Mouse (Mus musculus): Measurements from ENCODE around the gene Ick. TPM values are rescaled to one million over a fixed set of nuclear protein-coding genes. Genes with fewer than 3 reads are reported as not detected.
"Not testable (repeated sequence)": the region's sequence is repeated elsewhere in the genome, so short reads cannot be mapped to it uniquely, and the experiment has no call there.

Gene Ick
- polyA plus RNA-seq (2015; fragmentation: Nextera tagmentation; extraction: Ambion mirVana) = 42.0 and 42.3 TPM in 2 replicates

GRCm38 (mm10) chr9:78108796-78109239 is at the start of gene Ick, which contains the start of gene Fbxo9:
Ick (plus strand) TSS chr9:78109192.
Fbxo9 (minus strand) TSS chr9:78109065.
- H3K9ac ChIP-seq (replicated peaks) = peak within 1 kb of the TSS; percentile 84
- peak within 1 kb of the TSS; percentile 92 for H3K4me2 ChIP-seq (replicated peaks)
- peak within 1 kb of the TSS; percentile 95 for H3K27ac ChIP-seq
- ATAC-seq = peak; percentile 94
- under 1% methylated on average over 20 of the region's 20 CpGs for WGBS
- peaks cover 27% of the 10 kb centered on the region for H3K4me1 ChIP-seq (replicated peaks)
- H3K27me3 ChIP-seq = no peaks in the 10 kb centered on the region
- H3K36me3 ChIP-seq = peaks cover 5% of the 10 kb centered on the region; the same call in 1 of the 2 replicates
- peak within 1 kb of the TSS; percentile 82 for H3K4me3 ChIP-seq (replicated peaks)
- H3K9me3 ChIP-seq = no peaks in the 10 kb centered on the region

GRCm38 (mm10) chr9:78059525-78060120 is 49.4 kb upstream of the Ick start:
- WGBS = 83% methylated on average over 16 of the region's 16 CpGs
- Histone ChIP-seq H3K9me3 (no peaks in the 10 kb centered on the region), H3K4me1 (replicated peaks) (no peaks in the 10 kb centered on the region), H3K9ac (replicated peaks) (no peak overlapping the region), H3K36me3 (no peaks in the 10 kb centered on the region), H3K4me2 (replicated peaks) (no peak overlapping the region), H3K27me3 (no peaks in the 10 kb centered on the region), H3K4me3 (replicated peaks) (no peak overlapping the region), H3K27ac (no peak overlapping the region)
- no peak for ATAC-seq

GRCm38 (mm10) chr9:78062392-78062791 is 46.6 kb upstream of the Ick start:
- Histone ChIP-seq H3K27me3 (no peaks in the 10 kb centered on the region), H3K4me3 (replicated peaks) (no peak overlapping the region), H3K9ac (replicated peaks) (no peak overlapping the region), H3K9me3 (no peaks in the 10 kb centered on the region), H3K4me1 (replicated peaks) (no peaks in the 10 kb centered on the region), H3K4me2 (replicated peaks) (no peak overlapping the region), H3K27ac (no peak overlapping the region), H3K36me3 (no peaks in the 10 kb centered on the region)
- WGBS = 79% methylated on average over 9 of the region's 9 CpGs
- ATAC-seq = no peak

GRCm38 (mm10) chr9:78064121-78064520 is 44.9 kb upstream of the Ick start:
- Histone ChIP-seq H3K27me3 (no peaks in the 10 kb centered on the region), H3K4me1 (replicated peaks) (no peaks in the 10 kb centered on the region)
- WGBS = 79% methylated on average over 10 of the region's 10 CpGs

GRCm38 (mm10) chr9:78070496-78070895 is 38.5 kb upstream of the Ick start:
- Histone ChIP-seq H3K4me2 (replicated peaks) (no peak overlapping the region), H3K9ac (replicated peaks) (no peak overlapping the region), H3K36me3 (no peaks in the 10 kb centered on the region), H3K9me3 (no peaks in the 10 kb centered on the region), H3K4me3 (replicated peaks) (no peak overlapping the region), H3K27me3 (no peaks in the 10 kb centered on the region), H3K27ac (no peak overlapping the region), H3K4me1 (replicated peaks) (no peaks in the 10 kb centered on the region)
- no peak for ATAC-seq
- 82% methylated on average over 5 of the region's 5 CpGs for WGBS

More at GRCm38 (mm10) chr9:78064121-78064520, 44.9 kb upstream of the Ick start:
- H3K4me3 ChIP-seq (replicated peaks) = no peak overlapping the region
- no peak for ATAC-seq
- no peak overlapping the region for H3K4me2 ChIP-seq (replicated peaks)
- H3K9me3 ChIP-seq = no peaks in the 10 kb centered on the region
- H3K27ac ChIP-seq = no peak overlapping the region
- no peaks in the 10 kb centered on the region for H3K36me3 ChIP-seq
- no peak overlapping the region for H3K9ac ChIP-seq (replicated peaks)

- Histone ChIP-seq H3K36me3 (no peaks in the 10 kb centered on the region), H3K9ac (replicated peaks) (no peak overlapping the region), H3K27ac (no peak overlapping the region), H3K9me3 (no peaks in the 10 kb centered on the region), H3K27me3 (no peaks in the 10 kb centered on the region), H3K4me1 (replicated peaks) (no peaks in the 10 kb centered on the region), H3K4me2 (replicated peaks) (no peak overlapping the region), H3K4me3 (replicated peaks) (no peak overlapping the region)
- ATAC-seq = no peak
- 92% methylated on average over 4 of the region's 4 CpGs for WGBS
Measured at GRCm38 (mm10) chr9:78071626-78072025, 37.4 kb upstream of the Ick start.

GRCm38 (mm10) chr9:78073291-78073690 is 35.7 kb upstream of the Ick start:
- not testable (repeated sequence) for H3K4me1 ChIP-seq (replicated peaks); H3K36me3 ChIP-seq; ATAC-seq; H3K27me3 ChIP-seq; H3K27ac ChIP-seq; H3K4me3 ChIP-seq (replicated peaks); H3K4me2 ChIP-seq (replicated peaks); H3K9me3 ChIP-seq; H3K9ac ChIP-seq (replicated peaks)
- WGBS = 90% methylated on average over 3 of the region's 3 CpGs

- WGBS = 91% methylated on average over 13 of the region's 13 CpGs
- H3K36me3 ChIP-seq = no peaks in the 10 kb centered on the region
- no peak for ATAC-seq
- no peak overlapping the region for H3K4me2 ChIP-seq (replicated peaks)
- no peaks in the 10 kb centered on the region for H3K27me3 ChIP-seq
- no peaks in the 10 kb centered on the region for H3K9me3 ChIP-seq
- H3K9ac ChIP-seq (replicated peaks) = no peak overlapping the region
- no peak overlapping the region for H3K4me3 ChIP-seq (replicated peaks)
- no peak overlapping the region for H3K27ac ChIP-seq
- H3K4me1 ChIP-seq (replicated peaks) = no peaks in the 10 kb centered on the region
Measured at GRCm38 (mm10) chr9:78073713-78074340, 35.2 kb upstream of the Ick start.

GRCm38 (mm10) chr9:78075256-78075655 is 33.7 kb upstream of the Ick start:
- 93% methylated on average over 3 of the region's 3 CpGs for WGBS
- H3K4me1 ChIP-seq (replicated peaks) = no peaks in the 10 kb centered on the region
- H3K9ac ChIP-seq (replicated peaks) = no peak overlapping the region
- no peaks in the 10 kb centered on the region for H3K27me3 ChIP-seq
- ATAC-seq = no peak
- H3K9me3 ChIP-seq = no peaks in the 10 kb centered on the region
- no peaks in the 10 kb centered on the region for H3K36me3 ChIP-seq
- H3K4me3 ChIP-seq (replicated peaks) = no peak overlapping the region
- no peak overlapping the region for H3K27ac ChIP-seq
- H3K4me2 ChIP-seq (replicated peaks) = no peak overlapping the region

GRCm38 (mm10) chr9:78078240-78078639 is 30.8 kb upstream of the Ick start:
- Histone ChIP-seq H3K9me3 (no peaks in the 10 kb centered on the region), H3K4me2 (replicated peaks) (no peak overlapping the region), H3K9ac (replicated peaks) (no peak overlapping the region), H3K27ac (no peak overlapping the region), H3K36me3 (peaks cover 15% of the 10 kb centered on the region), H3K4me3 (replicated peaks) (no peak overlapping the region), H3K27me3 (no peaks in the 10 kb centered on the region), H3K4me1 (replicated peaks) (no peaks in the 10 kb centered on the region)
- 29% methylated on average over 2 of the region's 2 CpGs for WGBS
- ATAC-seq = no peak

- no peaks in the 10 kb centered on the region for H3K9me3 ChIP-seq
- 59% methylated on average over 7 of the region's 7 CpGs for WGBS
Measured at GRCm38 (mm10) chr9:78081835-78082234, 27.2 kb upstream of the Ick start.

GRCm38 (mm10) chr9:78084341-78084740 is 24.7 kb upstream of the Ick start:
- H3K4me1 ChIP-seq (replicated peaks) = no peaks in the 10 kb centered on the region; the same call in 1 of the 2 replicates
- no peak for ATAC-seq
- H3K4me2 ChIP-seq (replicated peaks) = no peak overlapping the region
- WGBS = 94% methylated on average over 4 of the region's 4 CpGs
- H3K36me3 ChIP-seq = peaks cover 53% of the 10 kb centered on the region
- H3K9ac ChIP-seq (replicated peaks) = no peak overlapping the region
- no peak overlapping the region for H3K4me3 ChIP-seq (replicated peaks)
- H3K9me3 ChIP-seq = no peaks in the 10 kb centered on the region
- H3K27ac ChIP-seq = no peak overlapping the region
- H3K27me3 ChIP-seq = no peaks in the 10 kb centered on the region

More at GRCm38 (mm10) chr9:78081835-78082234, 27.2 kb upstream of the Ick start:
- no peaks in the 10 kb centered on the region for H3K4me1 ChIP-seq (replicated peaks)
- no peak for ATAC-seq
- H3K9ac ChIP-seq (replicated peaks) = no peak overlapping the region
- H3K4me3 ChIP-seq (replicated peaks) = no peak overlapping the region
- no peaks in the 10 kb centered on the region for H3K27me3 ChIP-seq
- peaks cover 47% of the 10 kb centered on the region for H3K36me3 ChIP-seq
- no peak overlapping the region for H3K27ac ChIP-seq
- no peak overlapping the region for H3K4me2 ChIP-seq (replicated peaks)

Data from midbrain, embryonic 13.5 days (tissue).